Mouse (Mus musculus) ES-E14 (cell line): ENCODE measurements around the gene BC107364. TPM values are rescaled to one million over a fixed set of nuclear protein-coding genes. Genes with fewer than 3 reads are reported as not detected.
"Not testable (repeated sequence)": the region's sequence is repeated elsewhere in the genome, so short reads cannot be mapped to it uniquely, and the experiment has no call there.

Experiments
- DNase-seq: peaks from one replicate; pipeline ENCODE4 v3.0.0-alpha.2; 2013; ENCODE audit warnings: low read depth, low spot score
- H3K27ac ChIP-seq: 2 replicates; pipeline ENCODE4 v1.5.1; 2012; ENCODE audit warnings: low read depth, mild to moderate bottlenecking, low read length, moderate library complexity, mixed read lengths; ENCODE audit not compliant: poor library complexity, insufficient read depth, severe bottlenecking
- H3K36me3 ChIP-seq: 2 replicates; pipeline ENCODE4 v1.6.1; 2012; ENCODE audit warnings: mild to moderate bottlenecking, low read length, moderate library complexity, mixed read lengths; ENCODE audit not compliant: control insufficient read depth, poor library complexity, insufficient read depth, severe bottlenecking
- H3K4me1 ChIP-seq, 2 experiments: fragments of 150-350 bp in 1 of 2; sonication (generic) in 1 of 2; 2 replicates each; pipeline ENCODE4 v1.6.1; 2012; ENCODE audit warnings: low read length in 2 of 2, mild to moderate bottlenecking in 1 of 2, mixed read lengths in 1 of 2; ENCODE audit not compliant: control insufficient read depth in 2 of 2, insufficient read depth in 2 of 2, poor library complexity in 1 of 2
- H3K4me3 ChIP-seq, 2 experiments: fragments of 150-350 bp in 1 of 2; sonication (generic) in 1 of 2; 2 replicates each; pipeline ENCODE4 v1.5.1; 2012; ENCODE audit warnings: low read length in 2 of 2, low read depth in 1 of 2, mild to moderate bottlenecking in 1 of 2, mixed read lengths in 1 of 2; ENCODE audit not compliant: insufficient read depth in 1 of 2, poor library complexity in 1 of 2, severe bottlenecking in 1 of 2
- H3K9ac ChIP-seq: 2 replicates; pipeline ENCODE4 v1.6.1; 2012; ENCODE audit warnings: low read depth, mild to moderate bottlenecking, low read length, mixed read lengths; ENCODE audit not compliant: poor library complexity, insufficient read depth, severe bottlenecking
- H3K9me3 ChIP-seq: fragments of 150-350 bp; sonication (generic); 2 replicates; pipeline ENCODE4 v1.6.1; 2012; ENCODE audit warnings: low read depth, mild to moderate bottlenecking, low read length; ENCODE audit not compliant: control insufficient read depth, insufficient read depth
- CHD2 ChIP-seq: IDR thresholded peaks from 2 replicates; pipeline ENCODE4 v1.6.1; 2014; ENCODE audit warnings: mild to moderate bottlenecking, low read depth, low read length, inconsistent platforms
- HCFC1 ChIP-seq: IDR thresholded peaks from 2 replicates; pipeline ENCODE4 v1.6.1; 2012; ENCODE audit warnings: low read length, inconsistent platforms, borderline replicate concordance; ENCODE audit not compliant: insufficient read depth
- MAFK ChIP-seq: IDR thresholded peaks from 2 replicates; pipeline ENCODE4 v1.6.1; 2014; ENCODE audit warnings: mild to moderate bottlenecking, low read depth, low read length, inconsistent platforms; ENCODE audit not compliant: insufficient read depth
- ZC3H11A ChIP-seq: IDR thresholded peaks from 2 replicates; pipeline ENCODE4 v1.6.1; 2012; ENCODE audit warnings: low read depth, mild to moderate bottlenecking, inconsistent platforms, low read length, borderline replicate concordance
- ZNF384 ChIP-seq: IDR thresholded peaks from 2 replicates; pipeline ENCODE4 v1.6.1; 2012; ENCODE audit warnings: low read depth, low read length, inconsistent platforms
- in situ Hi-C, 2 experiments: fragments of 600-800 bp; cut with MboI; formaldehyde crosslinking; loops; one replicate each; pipeline ENCODE4 v1.15.1; 2025; ENCODE audit warnings: low sequenced_read_pairs in 2 of 2, inconsistent platforms in 1 of 2; ENCODE audit not compliant: unreplicated experiment in 2 of 2
- total RNA-seq: library from RNA; depleted of rRNA; stranded (reverse); fragments of 300-350 nt; gene quantifications from 2 replicates; pipeline ENCODE4 v1.2.3, GENCODE M21; 2012

Gene BC107364
- total RNA-seq, 1 experiment: not detected

GRCm38 (mm10) chr3:96480684-96481270, 28.7 kb upstream of the BC107364 start:
- Histone ChIP-seq H3K27ac (no peak overlapping the region), H3K36me3 (no peaks in the 10 kb centered on the region), H3K4me1 (peaks cover 0 to 10% of the 10 kb centered on the region in 2 experiments; a peak in 1 of 4 replicates), H3K4me3 (no peak overlapping the region), H3K9me3 (no peaks in the 10 kb centered on the region), H3K9ac (no peak overlapping the region)
- DNase-seq: no peak
- TF ChIP-seq ZNF384: no peak
- no peak for TF ChIP-seq CHD2
- in situ Hi-C loops: no loop called here

GRCm38 (mm10) chr3:96479249-96479648, 27.1 kb upstream of the BC107364 start:
- TF ChIP-seq ZNF384: no peak
- TF ChIP-seq ZC3H11A: no peak
- no peak for TF ChIP-seq MAFK
- no peak for TF ChIP-seq HCFC1
- TF ChIP-seq CHD2: no peak
- no peaks in the 10 kb centered on the region for H3K36me3 ChIP-seq
- H3K27ac ChIP-seq: no peak overlapping the region
- H3K9ac ChIP-seq: no peak overlapping the region
- H3K4me3 ChIP-seq: no peak overlapping the region
- peaks cover 0 to 15% of the 10 kb centered on the region in 2 experiments; a peak in 2 of 4 replicates for H3K4me1 ChIP-seq
- DNase-seq: no peak
- H3K9me3 ChIP-seq: no peaks in the 10 kb centered on the region
- in situ Hi-C loops: no loop called here

- Histone ChIP-seq H3K9me3 (no peaks in the 10 kb centered on the region), H3K9ac (no peak overlapping the region), H3K36me3 (no peaks in the 10 kb centered on the region), H3K27ac (no peak overlapping the region), H3K4me1 (peaks cover 0 to 16% of the 10 kb centered on the region in 2 experiments; a peak in 2 of 4 replicates), H3K4me3 (no peak overlapping the region)
- DNase-seq: no peak
- in situ Hi-C loops: no loop called here
- no peak for TF ChIP-seq ZNF384
- TF ChIP-seq ZC3H11A: no peak
- no peak for TF ChIP-seq MAFK
- no peak for TF ChIP-seq HCFC1
- TF ChIP-seq CHD2: no peak
These were observed 25.5 kb upstream of the BC107364 start for GRCm38 (mm10) chr3:96477558-96477957.

GRCm38 (mm10) chr3:96477084-96477483, 25.0 kb upstream of the BC107364 start:
- H3K36me3 ChIP-seq: no peaks in the 10 kb centered on the region
- H3K9me3 ChIP-seq: no peaks in the 10 kb centered on the region
- in situ Hi-C loops: no loop called here
- no peak overlapping the region for H3K9ac ChIP-seq
- no peak overlapping the region for H3K4me3 ChIP-seq
- H3K27ac ChIP-seq: no peak overlapping the region
- TF ChIP-seq ZNF384: no peak
- no peak for TF ChIP-seq CHD2
- no peak for TF ChIP-seq HCFC1
- TF ChIP-seq ZC3H11A: no peak
- no peak for DNase-seq
- H3K4me1 ChIP-seq: peaks cover 0 to 16% of the 10 kb centered on the region in 2 experiments; a peak in 2 of 4 replicates

GRCm38 (mm10) chr3:96474909-96475655, 23.0 kb upstream of the BC107364 start:
- Histone ChIP-seq H3K4me3 (peak overlapping the region; percentile 22 to 66), H3K4me1 (peaks cover 0 to 16% of the 10 kb centered on the region in 2 experiments; a peak in 2 of 4 replicates), H3K36me3 (no peaks in the 10 kb centered on the region), H3K9ac (peak overlapping the region; percentile 50), H3K27ac (peak overlapping the region; percentile 83), H3K9me3 (no peaks in the 10 kb centered on the region)
- in situ Hi-C loops: no loop called here
- no peak for DNase-seq
- TF ChIP-seq ZC3H11A: no peak
- TF ChIP-seq HCFC1: no peak
- no peak for TF ChIP-seq MAFK
- no peak for TF ChIP-seq CHD2
- no peak for TF ChIP-seq ZNF384

GRCm38 (mm10) chr3:96473556-96473955, 21.4 kb upstream of the BC107364 start:
- in situ Hi-C loops, H3K27ac ChIP-seq, DNase-seq, H3K9ac ChIP-seq, H3K4me3 ChIP-seq, H3K9me3 ChIP-seq, H3K36me3 ChIP-seq: not testable (repeated sequence)
- peaks cover 0 to 18% of the 10 kb centered on the region in 2 experiments; a peak in 2 of 4 replicates for H3K4me1 ChIP-seq
